Mouse (Mus musculus) mature B cell (primary cell): Measurements from ENCODE around the gene Vsir.

Experiments used
- in situ Hi-C: fragments of 300-500 bp; cut with MboI; formaldehyde crosslinking; loops from 2 replicates; pipeline ENCODE4 v1.14.3; 2019

The Vsir gene

GRCm38 (mm10) chr10:60353241-60354002, 6.8 kb downstream of the Vsir start:
- in situ Hi-C loops, result no loop called here

DNA sequence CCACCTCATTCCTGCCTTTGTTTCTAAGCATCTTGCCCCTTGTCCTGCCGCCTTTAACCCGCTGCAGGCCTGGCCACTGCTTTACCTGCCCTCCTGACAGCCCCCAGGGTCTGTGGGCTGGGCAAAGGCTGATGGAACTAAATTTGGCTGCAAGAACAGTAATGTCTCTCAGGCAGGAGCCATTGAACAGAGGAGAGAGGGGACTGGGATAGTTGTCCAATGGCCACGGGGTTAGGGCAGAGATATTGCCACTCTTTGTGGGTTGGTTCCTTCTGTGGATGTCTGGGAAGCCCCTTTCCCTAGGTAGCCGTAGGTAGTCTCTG, 7.3 kb downstream of the Vsir start:
- in situ Hi-C loops, result no loop called here

- in situ Hi-C loops, result no loop called here
Measured at GRCm38 (mm10) chr10:60354881-60355677, 8.4 kb downstream of the Vsir start.

DNA sequence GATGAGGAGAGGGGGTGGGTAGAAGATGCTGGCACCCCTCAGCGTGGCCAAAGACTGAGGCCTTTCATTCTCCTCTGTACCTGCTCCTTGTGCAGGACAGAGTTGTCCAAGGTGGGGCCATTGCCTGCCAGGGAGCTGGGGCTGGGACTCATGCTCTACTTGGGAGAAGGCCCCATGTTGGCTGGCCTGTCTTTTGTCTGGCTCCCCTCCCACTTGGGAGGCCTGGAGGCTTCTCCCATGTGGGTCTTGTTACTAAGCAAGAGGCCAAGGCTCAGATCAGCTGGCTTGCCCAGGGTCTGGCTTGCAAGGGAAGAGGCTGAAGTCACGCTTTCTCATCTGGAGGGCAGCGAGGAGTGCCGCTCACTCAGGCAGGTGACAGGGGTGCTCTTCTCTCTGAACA, 10.8 kb downstream of the Vsir start:
- in situ Hi-C loops, result no loop called here

DNA sequence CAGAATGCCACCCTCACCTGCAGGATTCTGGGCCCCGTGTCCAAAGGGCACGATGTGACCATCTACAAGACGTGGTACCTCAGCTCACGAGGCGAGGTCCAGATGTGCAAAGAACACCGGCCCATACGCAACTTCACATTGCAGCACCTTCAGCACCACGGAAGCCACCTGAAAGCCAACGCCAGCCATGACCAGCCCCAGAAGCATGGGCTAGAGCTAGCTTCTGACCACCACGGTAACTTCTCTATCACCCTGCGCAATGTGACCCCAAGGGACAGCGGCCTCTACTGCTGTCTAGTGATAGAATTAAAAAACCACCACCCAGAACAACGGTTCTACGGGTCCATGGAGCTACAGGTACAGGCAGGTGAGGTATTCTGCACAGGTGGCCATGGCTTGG, 11.2 kb downstream of the Vsir start:
- in situ Hi-C loops, result no loop called here

- in situ Hi-C loops, result no loop called here
Measured at GRCm38 (mm10) chr10:60358776-60359175, 12.1 kb downstream of the Vsir start.

GRCm38 (mm10) chr10:60361615-60362309, 15.1 kb downstream of the Vsir start:
- in situ Hi-C loops, result no loop called here

DNA sequence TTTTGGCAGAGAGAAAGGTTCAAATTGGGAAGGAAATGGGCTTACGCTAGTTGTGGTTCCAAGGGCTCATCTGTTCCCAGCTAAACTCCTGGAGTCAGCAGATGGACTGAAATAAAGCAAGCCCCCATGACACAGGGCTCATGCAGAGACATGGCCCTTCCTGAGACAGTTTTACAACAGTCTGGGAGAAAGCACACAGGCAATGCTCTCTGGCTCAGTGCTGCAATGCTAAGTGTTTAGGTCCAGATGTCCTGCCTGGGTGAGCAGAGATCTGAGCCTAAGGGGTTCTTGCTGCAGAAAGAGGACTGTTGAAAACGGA, 15.6 kb downstream of the Vsir start:
- in situ Hi-C loops, result no loop called here

DNA sequence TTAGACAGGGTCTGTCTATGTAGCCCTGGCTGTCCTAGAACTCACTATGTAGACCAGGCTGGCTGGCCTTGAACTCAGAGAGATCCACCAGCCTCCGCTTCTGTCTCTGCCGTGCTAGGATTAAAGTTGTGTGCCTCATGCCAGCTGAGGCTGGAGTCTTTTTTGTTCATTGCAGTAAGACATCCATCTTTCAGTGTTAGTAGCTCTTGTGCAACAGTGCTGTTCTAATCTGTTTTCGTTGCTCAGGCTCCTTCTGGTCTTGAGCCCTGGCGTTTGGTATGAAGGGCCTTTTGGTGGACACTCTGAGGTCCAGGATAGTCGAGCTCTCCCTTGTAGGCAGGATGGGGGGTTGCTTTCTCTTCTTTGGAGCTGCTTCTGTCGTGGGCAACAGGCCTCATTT, 16.8 kb downstream of the Vsir start:
- in situ Hi-C loops, result no loop called here

DNA sequence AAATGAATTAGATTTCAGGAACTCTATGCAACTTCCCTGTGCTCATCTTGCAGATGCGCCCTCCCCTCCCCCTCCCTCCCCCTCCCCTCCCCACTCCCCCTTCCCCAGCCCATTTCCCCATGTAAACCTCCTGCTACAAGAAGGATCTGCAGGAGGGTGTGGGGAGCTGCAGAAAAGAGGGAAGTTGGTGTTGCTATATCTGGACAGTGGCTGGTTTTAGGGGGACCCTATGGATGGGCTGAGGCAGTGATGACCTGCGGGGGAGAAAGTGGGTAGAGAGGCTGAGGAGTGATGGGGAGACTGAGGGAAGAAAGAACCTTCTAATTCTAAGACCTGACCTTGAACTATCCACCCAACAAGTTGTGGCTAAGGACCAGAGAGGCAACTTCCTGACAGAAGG, 20.5 kb downstream of the Vsir start:
- in situ Hi-C loops, result no loop called here

- in situ Hi-C loops, result no loop called here
Measured at GRCm38 (mm10) chr10:60367904-60368303, 21.3 kb downstream of the Vsir start.

DNA sequence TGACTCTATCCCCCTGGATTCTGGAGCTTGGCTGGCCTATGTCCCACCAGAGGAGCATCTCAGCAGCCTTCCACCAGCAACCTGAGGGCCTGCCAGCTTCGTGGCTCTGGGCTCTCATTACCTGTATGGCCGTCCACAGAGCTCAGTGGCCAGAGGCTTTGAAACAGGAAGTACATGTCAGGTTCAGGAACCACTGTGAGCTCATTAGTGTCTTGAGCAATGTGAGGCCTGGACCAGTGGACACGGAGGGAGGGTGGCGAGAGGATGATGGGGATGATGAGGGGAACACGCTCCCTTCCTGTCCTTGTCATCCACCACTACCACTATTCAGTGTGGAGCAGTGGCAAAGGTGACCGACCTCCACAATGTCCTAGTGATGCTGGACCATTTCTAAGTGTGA, 22.8 kb downstream of the Vsir start:
- in situ Hi-C loops, result no loop called here

DNA sequence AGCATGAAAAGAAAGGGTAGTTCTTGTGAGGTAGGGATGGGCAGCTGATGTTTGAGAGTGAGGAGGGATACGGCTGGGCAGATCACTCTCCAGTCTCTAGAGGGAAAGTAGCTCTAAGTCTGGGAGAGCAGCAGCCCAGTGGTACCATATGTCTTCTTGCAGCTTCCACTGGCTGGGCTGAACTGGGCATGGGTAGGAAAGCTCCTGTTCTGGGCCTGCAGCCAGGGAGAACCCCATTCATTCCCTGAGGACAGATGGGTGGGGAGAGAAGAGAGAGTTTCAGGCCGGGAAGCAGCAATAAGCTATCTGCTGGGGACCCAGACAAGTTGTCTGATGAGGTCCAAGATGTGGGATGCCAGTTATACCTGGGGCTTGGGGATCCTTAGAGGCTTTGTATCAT, 23.4 kb downstream of the Vsir start:
- in situ Hi-C loops, result no loop called here

GRCm38 (mm10) chr10:60370601-60371061, 24.0 kb downstream of the Vsir start:
- in situ Hi-C loops, result no loop called here

- in situ Hi-C loops, result no loop called here
Measured at GRCm38 (mm10) chr10:60371596-60372386, 25.1 kb downstream of the Vsir start.

GRCm38 (mm10) chr10:60373543-60373936, 26.9 kb downstream of the Vsir start:
- in situ Hi-C loops, result no loop called here

DNA sequence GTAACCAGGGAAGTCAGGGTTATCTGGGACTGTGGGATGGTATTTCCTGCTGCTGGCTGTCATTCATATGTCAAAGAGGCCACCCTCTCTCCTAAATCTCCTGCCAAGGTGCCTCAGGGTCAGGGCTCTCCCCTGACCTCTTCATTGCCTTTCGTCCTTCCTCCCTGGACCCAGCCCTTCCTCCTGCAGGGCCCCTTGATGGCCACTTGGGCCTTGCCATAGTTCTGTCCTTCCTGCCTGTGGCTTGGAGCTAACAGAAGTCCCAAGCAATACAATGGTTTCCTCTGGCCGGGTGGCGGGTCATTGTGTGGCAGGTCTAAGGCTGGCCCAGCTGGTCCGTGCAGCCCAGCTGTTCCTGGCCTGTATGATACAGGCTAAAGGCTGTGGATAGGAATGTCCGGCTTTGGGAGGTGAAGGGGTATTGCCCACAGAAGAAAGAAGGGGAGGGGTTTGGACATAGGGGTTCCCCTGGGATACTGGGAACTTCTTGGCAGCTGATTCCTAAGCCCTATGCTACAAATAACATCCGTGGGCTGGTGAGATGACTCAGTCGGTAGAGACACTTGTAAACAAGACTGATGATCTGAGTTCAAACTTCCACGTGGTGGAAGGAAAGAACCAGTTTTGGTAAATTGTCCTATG, 27.4 kb downstream of the Vsir start:
- in situ Hi-C loops, result no loop called here

DNA sequence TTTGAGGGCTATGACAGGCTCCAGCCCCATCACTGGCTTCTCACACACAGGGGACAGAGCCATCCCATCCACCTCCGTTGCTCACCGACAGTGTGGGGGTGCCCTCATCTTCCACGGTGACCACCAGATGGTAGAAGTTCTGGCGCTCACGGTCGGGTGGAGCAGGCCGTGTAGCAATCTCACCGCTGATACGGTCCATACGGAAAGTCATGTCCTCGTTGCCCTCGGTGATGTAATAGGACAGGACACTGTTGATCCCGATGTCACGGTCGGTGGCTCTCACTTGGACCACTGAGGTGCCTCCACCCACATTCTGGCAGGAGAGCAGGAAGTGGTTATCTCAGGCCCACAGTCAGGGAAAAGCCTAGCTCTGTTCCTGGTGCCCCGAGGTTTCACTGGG, 30.1 kb downstream of the Vsir start:
- in situ Hi-C loops, result no loop called here

DNA sequence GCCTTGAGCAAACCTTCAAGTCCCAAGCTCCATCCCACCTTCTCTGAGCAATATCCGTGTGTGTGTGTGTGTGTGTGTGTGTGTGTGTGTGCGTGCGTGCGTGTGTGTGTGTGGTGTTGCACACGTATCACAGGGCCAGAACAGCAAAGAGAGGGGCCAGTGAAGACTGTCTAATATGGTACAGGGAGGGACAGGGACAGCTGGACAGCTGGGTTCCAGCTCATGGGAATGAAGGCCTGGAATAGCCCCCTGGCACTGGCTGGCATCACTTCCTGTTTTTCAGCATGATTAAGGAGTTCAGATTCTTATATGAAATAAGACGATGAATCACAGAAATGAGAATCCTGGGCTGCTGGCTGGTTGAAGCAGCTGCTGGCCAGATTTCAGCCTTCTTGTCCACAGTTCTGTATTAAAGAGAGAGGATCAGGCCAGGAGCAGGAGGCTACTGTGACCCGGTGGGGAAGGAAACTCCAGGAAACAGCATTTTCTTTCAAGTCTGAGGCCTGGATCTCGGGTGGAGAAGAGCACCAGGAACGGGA, 32.8 kb downstream of the Vsir start:
- in situ Hi-C loops, result no loop called here

DNA sequence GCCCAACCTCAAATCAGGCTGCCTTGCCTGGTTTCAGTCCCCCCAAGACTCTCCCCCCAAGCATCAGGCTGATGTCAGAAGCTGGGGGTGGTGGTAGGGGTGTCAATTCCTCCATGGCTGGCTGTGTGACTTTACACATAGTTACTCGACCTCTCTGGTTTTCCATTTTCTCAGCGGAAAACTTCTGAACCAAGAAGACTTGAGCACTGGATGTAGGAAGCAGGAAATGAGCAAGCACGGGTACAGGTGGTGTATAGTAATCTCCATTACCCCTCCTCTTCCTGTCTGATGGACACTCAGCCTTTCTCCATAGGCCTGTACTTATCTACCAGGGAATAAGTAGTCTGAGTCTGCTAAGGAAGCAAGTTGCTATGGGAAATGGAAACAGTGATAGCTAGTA, 33.6 kb downstream of the Vsir start:
- in situ Hi-C loops, result no loop called here

DNA sequence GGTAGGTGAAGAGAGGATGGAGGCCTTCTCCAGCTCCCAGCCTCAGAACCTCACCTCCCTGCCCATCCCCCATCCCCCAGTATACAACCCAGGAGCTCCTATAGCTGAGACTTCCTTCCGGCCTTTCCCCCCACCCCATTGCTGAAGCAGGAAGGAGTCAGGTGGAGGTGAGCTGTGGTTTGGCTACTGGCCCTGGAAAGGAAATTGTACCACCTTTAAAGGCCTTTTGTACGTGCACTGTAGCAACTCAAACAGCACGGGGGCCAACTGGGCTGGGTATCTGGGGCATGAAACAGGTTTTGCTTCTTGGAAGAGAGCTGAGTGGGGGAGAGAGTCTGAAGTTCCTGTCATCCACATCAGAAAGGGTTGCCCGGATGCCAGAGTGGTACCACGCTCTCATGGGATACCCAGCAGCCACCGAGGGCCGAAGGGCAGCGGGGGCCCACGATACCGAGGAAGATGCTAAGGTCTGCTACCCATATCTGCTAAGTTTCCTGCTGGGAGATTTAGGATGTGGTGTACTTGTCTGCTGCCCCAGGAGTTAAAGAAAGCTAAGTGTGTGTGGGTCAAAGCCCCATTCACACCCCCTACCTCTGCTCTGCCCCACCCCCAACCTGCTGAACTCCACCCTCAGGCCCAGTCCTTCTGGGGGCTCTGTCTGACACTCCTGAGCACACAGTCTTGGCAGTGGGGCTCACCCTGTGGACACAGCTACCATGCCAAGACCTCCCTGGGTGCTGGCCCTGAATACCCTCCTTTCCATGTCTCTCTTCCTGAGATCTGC, 34.7 kb downstream of the Vsir start:
- in situ Hi-C loops, result no loop called here
